Mouse (Mus musculus) midbrain, embryonic 16.5 days (tissue): ENCODE data around the gene Cpt2. TPM values are rescaled to one million over a fixed set of nuclear protein-coding genes. Genes with fewer than 3 reads are reported as not detected.

Experiments used
- ATAC-seq: fragments of 200-750 bp; cut with Nextera tagmentation; 2 replicates; pipeline ENCODE4 v1.8.0; 2017; ENCODE audit warnings: moderate TSS enrichment
- H3K27ac ChIP-seq: fragments of 300-500 bp; sonication (generic); 2 replicates; pipeline ENCODE4 v1.5.1; 2014; ENCODE audit warnings: mild to moderate bottlenecking, low read length, mixed read lengths
- H3K27me3 ChIP-seq: fragments of 300-500 bp; sonication (generic); 2 replicates; pipeline ENCODE4 v1.6.1; 2014; ENCODE audit warnings: low read depth, low read length, mixed read lengths; ENCODE audit not compliant: control insufficient read depth, insufficient read depth
- H3K36me3 ChIP-seq: fragments of 300-500 bp; sonication (generic); 2 replicates; pipeline ENCODE4 v1.6.1; 2014; ENCODE audit warnings: mild to moderate bottlenecking, low read length, moderate library complexity, mixed read lengths; ENCODE audit not compliant: control insufficient read depth, insufficient read depth
- H3K4me1 ChIP-seq: fragments of 300-500 bp; sonication (generic); 2 replicates; pipeline ENCODE4 v1.6.1; 2014; ENCODE audit warnings: mild to moderate bottlenecking, low read length, mixed read lengths; ENCODE audit not compliant: control insufficient read depth, insufficient read depth
- H3K4me2 ChIP-seq: fragments of 300-500 bp; sonication (generic); 2 replicates; pipeline ENCODE4 v1.6.1; 2014; ENCODE audit warnings: mild to moderate bottlenecking, low read length, mixed read lengths
- H3K4me3 ChIP-seq: fragments of 300-500 bp; sonication (generic); 2 replicates; pipeline ENCODE4 v1.5.1; 2014; ENCODE audit warnings: low read depth, mild to moderate bottlenecking, low read length, moderate library complexity, mixed read lengths
- H3K9ac ChIP-seq: fragments of 300-500 bp; sonication (generic); 2 replicates; pipeline ENCODE4 v1.6.1; 2014; ENCODE audit warnings: low read depth, low read length, mixed read lengths
- H3K9me3 ChIP-seq: fragments of 300-500 bp; sonication (generic); replicated peaks from 2 replicates; pipeline ENCODE4 v1.6.1; 2014; ENCODE audit warnings: mild to moderate bottlenecking, low read length, mixed read lengths; ENCODE audit not compliant: control insufficient read depth, poor library complexity, severe bottlenecking
- WGBS: fragments of 180-500 bp; shearing (Covaris S2); extraction: QIAGEN DNeasy Blood & Tissue Kit; methylation state at CpG from one replicate; pipeline ENCODE4 v1.1.7; 2014; 5-methylcytosine and 5-hydroxymethylcytosine counted together
- polyA plus RNA-seq: library from polyadenylated mRNA; unstranded; fragments of >200 nt; fragmentation: Nextera tagmentation; extraction: Ambion mirVana; gene quantifications from 2 replicates; pipeline ENCODE4 v1.2.1, GENCODE M21; 2015

The Cpt2 gene
- polyA plus RNA-seq, 1 experiment from 2014 or later, result 11.6 TPM

DNA sequence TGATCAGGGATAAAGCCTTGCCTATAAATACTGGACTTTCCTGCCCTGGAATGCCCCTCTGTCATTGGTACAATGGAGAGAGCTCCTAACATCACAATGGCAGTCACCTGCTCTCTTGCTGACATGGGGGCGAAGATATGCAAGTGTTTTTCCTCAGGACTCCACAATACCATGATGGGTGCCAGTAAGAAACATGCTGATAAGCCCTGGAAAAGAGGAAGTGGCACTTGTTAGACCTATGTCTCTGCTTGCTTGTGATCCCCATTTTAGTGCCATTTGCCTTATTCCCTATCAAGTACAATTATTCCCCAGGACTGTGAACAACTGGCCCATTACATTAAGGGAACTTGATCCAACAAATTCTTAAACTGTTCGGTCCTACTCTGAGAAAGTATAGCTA is 5.3 kb upstream of the Cpt2 start:
- H3K9me3 ChIP-seq, result no peaks in the 10 kb centered on the region
- ATAC-seq, result no peak
- H3K4me3 ChIP-seq, result no peak overlapping the region
- no peak overlapping the region for H3K9ac ChIP-seq
- no peaks in the 10 kb centered on the region for H3K36me3 ChIP-seq
- H3K4me1 ChIP-seq, result peaks cover 2% of the 10 kb centered on the region; the same call in 1 of the 2 replicates
- H3K4me2 ChIP-seq, result no peak overlapping the region
- no peaks in the 10 kb centered on the region for H3K27me3 ChIP-seq
- no peak overlapping the region for H3K27ac ChIP-seq
- 79% methylated on average over 2 of the region's 2 CpGs for WGBS

GRCm38 (mm10) chr4:107928269-107928668 is 4.9 kb upstream of the Cpt2 start:
- Histone ChIP-seq H3K9me3 (no peaks in the 10 kb centered on the region), H3K4me2 (no peak overlapping the region), H3K36me3 (no peaks in the 10 kb centered on the region), H3K4me1 (peaks cover 5% of the 10 kb centered on the region; the same call in 1 of the 2 replicates), H3K9ac (no peak overlapping the region), H3K27ac (no peak overlapping the region), H3K27me3 (no peaks in the 10 kb centered on the region), H3K4me3 (no peak overlapping the region)
- 70% methylated on average over 2 of the region's 2 CpGs for WGBS
- no peak for ATAC-seq

DNA sequence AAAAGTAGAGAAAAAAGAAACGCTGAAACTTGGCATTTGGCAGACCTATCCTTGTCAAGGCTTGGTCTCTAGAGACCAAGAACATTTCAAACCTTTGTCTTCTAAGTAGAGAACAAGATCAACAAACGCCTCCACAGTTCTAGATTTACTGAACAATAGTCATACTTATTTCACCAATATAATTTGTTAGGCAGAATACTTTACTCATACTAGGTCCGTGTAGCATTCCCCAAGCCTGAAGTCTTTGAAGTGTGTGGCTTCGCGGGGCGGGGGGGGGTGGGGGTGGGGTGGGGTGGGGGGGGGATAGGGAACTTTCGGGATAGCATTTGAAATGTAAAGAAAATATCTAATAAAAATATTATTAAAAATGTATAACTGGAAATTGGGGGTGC is 389 bp upstream of the Cpt2 start:
- Histone ChIP-seq H3K36me3 (no peaks in the 10 kb centered on the region), H3K27me3 (no peaks in the 10 kb centered on the region), H3K9ac (no peak overlapping the region; the same call in 1 of the 2 replicates), H3K4me3 (peak overlapping the region; percentile 63), H3K4me2 (peak overlapping the region; percentile 90), H3K4me1 (peaks cover 12% of the 10 kb centered on the region), H3K27ac (no peak overlapping the region), H3K9me3 (no peaks in the 10 kb centered on the region)
- ATAC-seq, result peak; percentile 47; the same call in 1 of the 2 replicates
- WGBS, result 49% methylated on average over 7 of the region's 7 CpGs

- WGBS, result 54% methylated on average over 4 of the region's 4 CpGs
Observed at GRCm38 (mm10) chr4:107921952-107922351, 1.5 kb downstream of the Cpt2 start.

GRCm38 (mm10) chr4:107921152-107921695 is 2.2 kb downstream of the Cpt2 start:
- no peak for ATAC-seq
- Histone ChIP-seq H3K4me3 (no peak overlapping the region), H3K4me1 (peaks cover 12% of the 10 kb centered on the region), H3K27ac (no peak overlapping the region), H3K9me3 (no peaks in the 10 kb centered on the region), H3K36me3 (no peaks in the 10 kb centered on the region), H3K27me3 (no peaks in the 10 kb centered on the region), H3K9ac (no peak overlapping the region), H3K4me2 (no peak overlapping the region)
- 86% methylated on average over 8 of the region's 8 CpGs for WGBS

More at GRCm38 (mm10) chr4:107921952-107922351, 1.5 kb downstream of the Cpt2 start:
- Histone ChIP-seq H3K27me3 (no peaks in the 10 kb centered on the region), H3K4me1 (peaks cover 12% of the 10 kb centered on the region), H3K4me3 (no peak overlapping the region), H3K27ac (no peak overlapping the region), H3K4me2 (no peak overlapping the region), H3K9ac (no peak overlapping the region), H3K36me3 (no peaks in the 10 kb centered on the region), H3K9me3 (no peaks in the 10 kb centered on the region)
- no peak for ATAC-seq

- H3K4me1 ChIP-seq, result peaks cover 12% of the 10 kb centered on the region
- H3K27ac ChIP-seq, result no peak overlapping the region
- no peaks in the 10 kb centered on the region for H3K27me3 ChIP-seq
- H3K9me3 ChIP-seq, result no peaks in the 10 kb centered on the region
- no peaks in the 10 kb centered on the region for H3K36me3 ChIP-seq
- 94% methylated on average over 2 of the region's 2 CpGs for WGBS
- no peak overlapping the region for H3K9ac ChIP-seq
- no peak overlapping the region for H3K4me3 ChIP-seq
- no peak overlapping the region for H3K4me2 ChIP-seq
- ATAC-seq, result no peak
Observed at GRCm38 (mm10) chr4:107920336-107920735, 3.1 kb downstream of the Cpt2 start.

DNA sequence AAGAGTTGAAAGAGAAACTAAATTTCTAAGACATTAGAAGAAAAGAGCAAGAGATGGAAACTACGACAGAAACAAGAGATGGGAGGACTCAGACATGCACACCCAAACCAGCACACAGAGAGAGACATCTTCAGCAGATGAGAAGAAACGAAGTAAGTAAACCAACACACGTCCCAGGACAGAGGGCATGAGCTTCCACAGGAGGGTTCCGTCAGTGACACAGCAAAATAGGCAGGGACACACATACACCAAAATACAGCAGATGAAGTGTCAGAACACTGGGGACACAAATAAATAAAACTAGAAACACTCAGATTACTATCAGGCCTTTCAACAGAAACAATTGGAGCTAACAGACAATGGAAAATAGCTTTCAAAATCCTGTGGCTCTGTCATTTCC is 13.4 kb downstream of the Cpt2 start:
- Histone ChIP-seq H3K27ac (no peak overlapping the region), H3K9ac (no peak overlapping the region), H3K9me3 (no peaks in the 10 kb centered on the region), H3K27me3 (no peaks in the 10 kb centered on the region), H3K36me3 (no peaks in the 10 kb centered on the region), H3K4me2 (no peak overlapping the region), H3K4me1 (no peaks in the 10 kb centered on the region), H3K4me3 (no peak overlapping the region)
- ATAC-seq, result no peak
- 92% methylated on average over 4 of the region's 4 CpGs for WGBS

- Histone ChIP-seq H3K27me3 (no peaks in the 10 kb centered on the region), H3K27ac (no peak overlapping the region), H3K4me1 (no peaks in the 10 kb centered on the region), H3K9ac (no peak overlapping the region), H3K9me3 (no peaks in the 10 kb centered on the region), H3K4me3 (no peak overlapping the region), H3K4me2 (no peak overlapping the region), H3K36me3 (peaks cover 2% of the 10 kb centered on the region; the same call in 1 of the 2 replicates)
- WGBS, result 90% methylated on average over 9 of the region's 9 CpGs
- ATAC-seq, result no peak
Observed at GRCm38 (mm10) chr4:107906561-107906960, 16.8 kb downstream of the Cpt2 start.

- Histone ChIP-seq H3K4me1 (no peaks in the 10 kb centered on the region), H3K27ac (no peak overlapping the region), H3K4me3 (no peak overlapping the region), H3K9me3 (no peaks in the 10 kb centered on the region), H3K27me3 (no peaks in the 10 kb centered on the region), H3K4me2 (no peak overlapping the region), H3K9ac (no peak overlapping the region), H3K36me3 (peaks cover 2% of the 10 kb centered on the region; the same call in 1 of the 2 replicates)
- WGBS, result 97% methylated on average over 10 of the region's 10 CpGs
- no peak for ATAC-seq
Observed at GRCm38 (mm10) chr4:107904252-107904651, 19.2 kb downstream of the Cpt2 start.
